Mouse (Mus musculus): ENCODE measurements at regions not wholly inside any gene's neighbourhood (a gene's known extent, or its start where the extent isn't known, plus 50 kb on each side); places are given as distances from the start of the nearest gene placed in this dataset.

- H3K36me3 ChIP-seq (ENCODE audit: control insufficient read depth, insufficient read depth) = no peaks in the 10 kb centered on the region
- no peaks in the 10 kb centered on the region for H3K27me3 ChIP-seq (replicated peaks; ENCODE audit: control insufficient read depth, insufficient read depth, low read length)
- H3K4me1 ChIP-seq (replicated peaks; ENCODE audit: control insufficient read depth, insufficient read depth, low read length) = no peaks in the 10 kb centered on the region
- no peak overlapping the region for H3K4me2 ChIP-seq (ENCODE audit: low read length)
- no peak for ATAC-seq
- WGBS = 91% methylated on average over 3 of the region's 3 CpGs
- no peak overlapping the region for H3K27ac ChIP-seq (ENCODE audit: low read length)
- H3K4me3 ChIP-seq (replicated peaks; ENCODE audit: low read length) = no peak overlapping the region
- H3K9ac ChIP-seq (replicated peaks; ENCODE audit: low read depth, low read length) = no peak overlapping the region
- H3K9me3 ChIP-seq (ENCODE audit: control insufficient read depth, low read length) = no peaks in the 10 kb centered on the region
Measured at GRCm38 (mm10) chr13:78520186-78520585, 320.6 kb upstream of the Nr2f1 start.

- no peak overlapping the region for H3K27ac ChIP-seq (ENCODE audit: low read length)
- no peak overlapping the region for H3K4me2 ChIP-seq (ENCODE audit: low read length)
- H3K9me3 ChIP-seq (ENCODE audit: control insufficient read depth, low read length) = no peaks in the 10 kb centered on the region
- ATAC-seq = no peak
- H3K36me3 ChIP-seq (ENCODE audit: control insufficient read depth, insufficient read depth) = no peaks in the 10 kb centered on the region
- no peaks in the 10 kb centered on the region for H3K27me3 ChIP-seq (replicated peaks; ENCODE audit: control insufficient read depth, insufficient read depth, low read length)
- H3K9ac ChIP-seq (replicated peaks; ENCODE audit: low read depth, low read length) = no peak overlapping the region
- H3K4me1 ChIP-seq (replicated peaks; ENCODE audit: control insufficient read depth, insufficient read depth, low read length) = no peaks in the 10 kb centered on the region
- WGBS = 71% methylated on average over 7 of the region's 7 CpGs
- no peak overlapping the region for H3K4me3 ChIP-seq (replicated peaks; ENCODE audit: low read length)
Measured at GRCm38 (mm10) chr13:78500551-78500950, 301.0 kb upstream of the Nr2f1 start.

GRCm38 (mm10) chr13:78483760-78484357 lies 284.3 kb upstream of the Nr2f1 start:
- Histone ChIP-seq H3K27ac (ENCODE audit: low read length) (no peak overlapping the region), H3K4me2 (ENCODE audit: low read length) (no peak overlapping the region), H3K9me3 (ENCODE audit: control insufficient read depth, low read length) (no peaks in the 10 kb centered on the region), H3K4me3 (replicated peaks; ENCODE audit: low read length) (no peak overlapping the region), H3K9ac (replicated peaks; ENCODE audit: low read depth, low read length) (no peak overlapping the region), H3K36me3 (ENCODE audit: control insufficient read depth, insufficient read depth) (no peaks in the 10 kb centered on the region), H3K4me1 (replicated peaks; ENCODE audit: control insufficient read depth, insufficient read depth, low read length) (no peaks in the 10 kb centered on the region), H3K27me3 (replicated peaks; ENCODE audit: control insufficient read depth, insufficient read depth, low read length) (no peaks in the 10 kb centered on the region)
- no peak for ATAC-seq
- WGBS = 83% methylated on average over 2 of the region's 2 CpGs

- Histone ChIP-seq H3K27me3 (replicated peaks; ENCODE audit: control insufficient read depth, insufficient read depth, low read length) (no peaks in the 10 kb centered on the region), H3K27ac (ENCODE audit: low read length) (no peak overlapping the region), H3K9me3 (ENCODE audit: control insufficient read depth, low read length) (no peaks in the 10 kb centered on the region), H3K4me3 (replicated peaks; ENCODE audit: low read length) (no peak overlapping the region), H3K4me2 (ENCODE audit: low read length) (no peak overlapping the region), H3K9ac (replicated peaks; ENCODE audit: low read depth, low read length) (no peak overlapping the region), H3K4me1 (replicated peaks; ENCODE audit: control insufficient read depth, insufficient read depth, low read length) (no peaks in the 10 kb centered on the region), H3K36me3 (ENCODE audit: control insufficient read depth, insufficient read depth) (no peaks in the 10 kb centered on the region)
- ATAC-seq = peak; percentile 47; the same call in 1 of the 2 replicates
- WGBS = 43% methylated on average over 9 of the region's 9 CpGs
Measured at GRCm38 (mm10) chr13:78482929-78483759, 283.6 kb upstream of the Nr2f1 start.

GRCm38 (mm10) chr13:78451333-78452070 lies 251.9 kb upstream of the Nr2f1 start:
- H3K4me3 ChIP-seq (replicated peaks; ENCODE audit: low read length) = no peak overlapping the region
- no peak overlapping the region for H3K4me2 ChIP-seq (ENCODE audit: low read length)
- H3K4me1 ChIP-seq (replicated peaks; ENCODE audit: control insufficient read depth, insufficient read depth, low read length) = peaks cover 5% of the 10 kb centered on the region
- H3K27me3 ChIP-seq (replicated peaks; ENCODE audit: control insufficient read depth, insufficient read depth, low read length) = no peaks in the 10 kb centered on the region
- H3K9ac ChIP-seq (replicated peaks; ENCODE audit: low read depth, low read length) = no peak overlapping the region
- WGBS = 20% methylated on average over 2 of the region's 2 CpGs
- no peaks in the 10 kb centered on the region for H3K36me3 ChIP-seq (ENCODE audit: control insufficient read depth, insufficient read depth)
- H3K9me3 ChIP-seq (ENCODE audit: control insufficient read depth, low read length) = no peaks in the 10 kb centered on the region
- H3K27ac ChIP-seq (ENCODE audit: low read length) = peak overlapping the region; percentile 10; the same call in 1 of the 2 replicates
- peak; percentile 45 for ATAC-seq

- H3K4me3 ChIP-seq (replicated peaks; ENCODE audit: low read length) = 0 out of 2 replicates have a peak overlapping the region, but pooled peaks have one; percentile 14
- H3K9me3 ChIP-seq (ENCODE audit: control insufficient read depth, low read length) = no peaks in the 10 kb centered on the region
- H3K4me2 ChIP-seq (ENCODE audit: low read length) = peak overlapping the region; percentile 39
- no peaks in the 10 kb centered on the region for H3K36me3 ChIP-seq (ENCODE audit: control insufficient read depth, insufficient read depth)
- 16% methylated on average over 5 of the region's 5 CpGs for WGBS
- peak; percentile 41; the same call in 1 of the 2 replicates for ATAC-seq
- no peak overlapping the region for H3K27ac ChIP-seq (ENCODE audit: low read length)
- H3K27me3 ChIP-seq (replicated peaks; ENCODE audit: control insufficient read depth, insufficient read depth, low read length) = no peaks in the 10 kb centered on the region
- H3K9ac ChIP-seq (replicated peaks; ENCODE audit: low read depth, low read length) = no peak overlapping the region
- H3K4me1 ChIP-seq (replicated peaks; ENCODE audit: control insufficient read depth, insufficient read depth, low read length) = peaks cover 13% of the 10 kb centered on the region
Measured at GRCm38 (mm10) chr13:78446726-78447031, 247.1 kb upstream of the Nr2f1 start.

GRCm38 (mm10) chr13:78445891-78446725 lies 246.6 kb upstream of the Nr2f1 start:
- ATAC-seq = peak; percentile 67
- Histone ChIP-seq H3K27ac (ENCODE audit: low read length) (no peak overlapping the region), H3K27me3 (replicated peaks; ENCODE audit: control insufficient read depth, insufficient read depth, low read length) (no peaks in the 10 kb centered on the region), H3K36me3 (ENCODE audit: control insufficient read depth, insufficient read depth) (no peaks in the 10 kb centered on the region), H3K4me3 (replicated peaks; ENCODE audit: low read length) (0 out of 2 replicates have a peak overlapping the region, but pooled peaks have one; percentile 14), H3K9me3 (ENCODE audit: control insufficient read depth, low read length) (no peaks in the 10 kb centered on the region), H3K4me1 (replicated peaks; ENCODE audit: control insufficient read depth, insufficient read depth, low read length) (peaks cover 10% of the 10 kb centered on the region), H3K9ac (replicated peaks; ENCODE audit: low read depth, low read length) (peak overlapping the region; percentile 19; the same call in 1 of the 2 replicates), H3K4me2 (ENCODE audit: low read length) (peak overlapping the region; percentile 39)
- 4% methylated on average over 14 of the region's 14 CpGs for WGBS

- no peak overlapping the region for H3K9ac ChIP-seq (replicated peaks; ENCODE audit: low read depth, low read length)
- H3K36me3 ChIP-seq (ENCODE audit: control insufficient read depth, insufficient read depth) = no peaks in the 10 kb centered on the region
- no peak overlapping the region for H3K4me2 ChIP-seq (ENCODE audit: low read length)
- H3K27me3 ChIP-seq (replicated peaks; ENCODE audit: control insufficient read depth, insufficient read depth, low read length) = no peaks in the 10 kb centered on the region
- no peaks in the 10 kb centered on the region for H3K9me3 ChIP-seq (ENCODE audit: control insufficient read depth, low read length)
- 31% methylated on average over 8 of the region's 8 CpGs for WGBS
- H3K4me3 ChIP-seq (replicated peaks; ENCODE audit: low read length) = no peak overlapping the region
- peaks cover 10% of the 10 kb centered on the region for H3K4me1 ChIP-seq (replicated peaks; ENCODE audit: control insufficient read depth, insufficient read depth, low read length)
- ATAC-seq = peak; percentile 56
- H3K27ac ChIP-seq (ENCODE audit: low read length) = peak overlapping the region; percentile 63; the same call in 1 of the 2 replicates
Measured at GRCm38 (mm10) chr13:78444691-78445349, 245.3 kb upstream of the Nr2f1 start.
